Mouse (Mus musculus): Measurements from ENCODE around the gene Mipep. TPM values are rescaled to one million over a fixed set of nuclear protein-coding genes. Genes with fewer than 3 reads are reported as not detected.

Gene Mipep
- polyA plus RNA-seq, 1 experiment, result 0.76 TPM

- TF ChIP-seq TAL1 (IDR thresholded peaks at IDR 0.05; ENCODE audit: low read length) (no peak), GATA1 (IDR thresholded peaks at IDR 0.05; ENCODE audit: low read length) (no peak)
- H3K27me3 ChIP-seq (ENCODE audit: control insufficient read depth), result no peaks in the 10 kb centered on the region
- peaks cover 28% of the 10 kb centered on the region for H3K36me3 ChIP-seq (ENCODE audit: control insufficient read depth)
- no peak overlapping the region for H3K4me3 ChIP-seq (replicated peaks)
- H3K4me1 ChIP-seq (ENCODE audit: control insufficient read depth), result no peaks in the 10 kb centered on the region
- no peaks in the 10 kb centered on the region for H3K9me3 ChIP-seq (ENCODE audit: control insufficient read depth, low read length)
Measured at GRCm38 (mm10) chr14:60804978-60805377, 20.6 kb downstream of the Mipep start.

GRCm38 (mm10) chr14:60805871-60806270 lies 21.5 kb downstream of the Mipep start:
- Histone ChIP-seq H3K36me3 (ENCODE audit: control insufficient read depth) (peaks cover 27% of the 10 kb centered on the region), H3K9me3 (ENCODE audit: control insufficient read depth, low read length) (no peaks in the 10 kb centered on the region), H3K4me1 (ENCODE audit: control insufficient read depth) (no peaks in the 10 kb centered on the region), H3K4me3 (replicated peaks) (no peak overlapping the region), H3K27me3 (ENCODE audit: control insufficient read depth) (no peaks in the 10 kb centered on the region)
- TF ChIP-seq GATA1 (IDR thresholded peaks at IDR 0.05; ENCODE audit: low read length) (no peak), TAL1 (IDR thresholded peaks at IDR 0.05; ENCODE audit: low read length) (no peak)

- Histone ChIP-seq H3K9me3 (ENCODE audit: control insufficient read depth, low read length) (no peaks in the 10 kb centered on the region), H3K4me1 (ENCODE audit: control insufficient read depth) (no peaks in the 10 kb centered on the region), H3K4me3 (replicated peaks) (no peak overlapping the region), H3K36me3 (ENCODE audit: control insufficient read depth) (peaks cover 27% of the 10 kb centered on the region), H3K27me3 (ENCODE audit: control insufficient read depth) (no peaks in the 10 kb centered on the region)
- no peak for TF ChIP-seq TAL1 (IDR thresholded peaks at IDR 0.05; ENCODE audit: low read length)
- no peak for TF ChIP-seq GATA1 (IDR thresholded peaks at IDR 0.05; ENCODE audit: low read length)
Measured at GRCm38 (mm10) chr14:60806891-60807344, 22.5 kb downstream of the Mipep start.

GRCm38 (mm10) chr14:60809881-60810280 lies 25.5 kb downstream of the Mipep start:
- no peak overlapping the region for H3K4me3 ChIP-seq (replicated peaks)
- no peaks in the 10 kb centered on the region for H3K9me3 ChIP-seq (ENCODE audit: control insufficient read depth, low read length)
- TF ChIP-seq GATA1 (IDR thresholded peaks at IDR 0.05; ENCODE audit: low read length), result no peak
- TF ChIP-seq TAL1 (IDR thresholded peaks at IDR 0.05; ENCODE audit: low read length), result no peak
- H3K36me3 ChIP-seq (ENCODE audit: control insufficient read depth), result peaks cover 16% of the 10 kb centered on the region
- no peaks in the 10 kb centered on the region for H3K4me1 ChIP-seq (ENCODE audit: control insufficient read depth)
- no peaks in the 10 kb centered on the region for H3K27me3 ChIP-seq (ENCODE audit: control insufficient read depth)

GRCm38 (mm10) chr14:60811547-60811946 lies 27.2 kb downstream of the Mipep start:
- Histone ChIP-seq H3K9me3 (ENCODE audit: control insufficient read depth, low read length) (no peaks in the 10 kb centered on the region), H3K4me3 (replicated peaks) (no peak overlapping the region), H3K27me3 (ENCODE audit: control insufficient read depth) (no peaks in the 10 kb centered on the region), H3K4me1 (ENCODE audit: control insufficient read depth) (no peaks in the 10 kb centered on the region), H3K36me3 (ENCODE audit: control insufficient read depth) (peaks cover 17% of the 10 kb centered on the region)
- TF ChIP-seq TAL1 (IDR thresholded peaks at IDR 0.05; ENCODE audit: low read length) (no peak), GATA1 (IDR thresholded peaks at IDR 0.05; ENCODE audit: low read length) (no peak)

GRCm38 (mm10) chr14:60815098-60815497 lies 30.7 kb downstream of the Mipep start:
- no peak overlapping the region for H3K4me3 ChIP-seq (replicated peaks)
- H3K4me1 ChIP-seq (ENCODE audit: control insufficient read depth), result no peaks in the 10 kb centered on the region; the same call in 1 of the 2 replicates
- peaks cover 23% of the 10 kb centered on the region for H3K36me3 ChIP-seq (ENCODE audit: control insufficient read depth)
- H3K27me3 ChIP-seq (ENCODE audit: control insufficient read depth), result no peaks in the 10 kb centered on the region
- H3K9me3 ChIP-seq (ENCODE audit: control insufficient read depth, low read length), result no peaks in the 10 kb centered on the region
- TF ChIP-seq TAL1 (IDR thresholded peaks at IDR 0.05; ENCODE audit: low read length) (no peak), GATA1 (IDR thresholded peaks at IDR 0.05; ENCODE audit: low read length) (no peak)

GRCm38 (mm10) chr14:60818045-60818444 lies 33.7 kb downstream of the Mipep start:
- Histone ChIP-seq H3K36me3 (ENCODE audit: control insufficient read depth) (peaks cover 18% of the 10 kb centered on the region), H3K4me3 (replicated peaks) (no peak overlapping the region), H3K4me1 (ENCODE audit: control insufficient read depth) (no peaks in the 10 kb centered on the region; the same call in 1 of the 2 replicates), H3K9me3 (ENCODE audit: control insufficient read depth, low read length) (no peaks in the 10 kb centered on the region), H3K27me3 (ENCODE audit: control insufficient read depth) (no peaks in the 10 kb centered on the region)
- TF ChIP-seq TAL1 (IDR thresholded peaks at IDR 0.05; ENCODE audit: low read length) (no peak), GATA1 (IDR thresholded peaks at IDR 0.05; ENCODE audit: low read length) (no peak)

- H3K9me3 ChIP-seq (ENCODE audit: control insufficient read depth, low read length), result peaks cover 2% of the 10 kb centered on the region; the same call in 1 of the 2 replicates
- H3K27me3 ChIP-seq (ENCODE audit: control insufficient read depth), result no peaks in the 10 kb centered on the region
- H3K4me3 ChIP-seq (replicated peaks), result no peak overlapping the region
- no peak for TF ChIP-seq TAL1 (IDR thresholded peaks at IDR 0.05; ENCODE audit: low read length)
- no peak for TF ChIP-seq GATA1 (IDR thresholded peaks at IDR 0.05; ENCODE audit: low read length)
- H3K36me3 ChIP-seq (ENCODE audit: control insufficient read depth), result peaks cover 31% of the 10 kb centered on the region
- H3K4me1 ChIP-seq (ENCODE audit: control insufficient read depth), result no peaks in the 10 kb centered on the region
Measured at GRCm38 (mm10) chr14:60830096-60830495, 45.7 kb downstream of the Mipep start.

- TF ChIP-seq GATA1 (IDR thresholded peaks at IDR 0.05; ENCODE audit: low read length) (no peak), TAL1 (IDR thresholded peaks at IDR 0.05; ENCODE audit: low read length) (no peak)
Measured at GRCm38 (mm10) chr14:60836709-60837108, 52.3 kb downstream of the Mipep start.

GRCm38 (mm10) chr14:60839654-60840053 lies 55.3 kb downstream of the Mipep start:
- H3K4me1 ChIP-seq (ENCODE audit: control insufficient read depth), result peaks cover 5% of the 10 kb centered on the region
- TF ChIP-seq TAL1 (IDR thresholded peaks at IDR 0.05; ENCODE audit: low read length), result no peak
- no peak for TF ChIP-seq GATA1 (IDR thresholded peaks at IDR 0.05; ENCODE audit: low read length)
- peaks cover 8% of the 10 kb centered on the region for H3K36me3 ChIP-seq (ENCODE audit: control insufficient read depth)
- no peaks in the 10 kb centered on the region for H3K27me3 ChIP-seq (ENCODE audit: control insufficient read depth)
- no peak overlapping the region for H3K4me3 ChIP-seq (replicated peaks)
- no peaks in the 10 kb centered on the region for H3K9me3 ChIP-seq (ENCODE audit: control insufficient read depth, low read length)

More at GRCm38 (mm10) chr14:60836709-60837108, 52.3 kb downstream of the Mipep start:
- H3K27me3 ChIP-seq (ENCODE audit: control insufficient read depth), result no peaks in the 10 kb centered on the region
- peaks cover 5% of the 10 kb centered on the region for H3K4me1 ChIP-seq (ENCODE audit: control insufficient read depth)
- no peak overlapping the region for H3K4me3 ChIP-seq (replicated peaks)
- peaks cover 16% of the 10 kb centered on the region for H3K36me3 ChIP-seq (ENCODE audit: control insufficient read depth)
- peaks cover 2% of the 10 kb centered on the region; the same call in 1 of the 2 replicates for H3K9me3 ChIP-seq (ENCODE audit: control insufficient read depth, low read length)
